Mouse (Mus musculus) liver, adult 2 months (tissue): ENCODE data around the gene Tgfb2. TPM values are rescaled to one million over a fixed set of nuclear protein-coding genes. Genes with fewer than 3 reads are reported as not detected.
A peak's percentile ranks its signal among the peaks of the same experiment; 100 is the strongest.

Experiments used
- DNase-seq: peaks from one replicate; pipeline ENCODE4 v3.0.0-alpha.2; 2011; ENCODE audit warnings: low read depth, low spot score; ENCODE audit errors: extremely low read depth
- H3K27ac ChIP-seq: fragments of 200-500 bp; replicated peaks from 2 replicates; pipeline ENCODE4 v1.5.1; 2012; ENCODE audit warnings: low read depth, mild to moderate bottlenecking, control low read depth, inconsistent platforms, low read length; ENCODE audit not compliant: insufficient read depth
- H3K27me3 ChIP-seq: fragments of 200-500 bp; 2 replicates; pipeline ENCODE4 v1.6.1; 2012; ENCODE audit warnings: mild to moderate bottlenecking, moderate library complexity, low read length, inconsistent platforms; ENCODE audit not compliant: control insufficient read depth, insufficient read depth
- H3K36me3 ChIP-seq: fragments of 200-500 bp; 2 replicates; pipeline ENCODE4 v1.6.1; 2012; ENCODE audit warnings: low read length, inconsistent platforms; ENCODE audit not compliant: control insufficient read depth, insufficient read depth
- H3K4me1 ChIP-seq: fragments of 200-500 bp; 2 replicates; pipeline ENCODE4 v1.6.1; 2011; ENCODE audit warnings: low read length; ENCODE audit not compliant: control insufficient read depth, insufficient read depth
- H3K4me3 ChIP-seq: fragments of 200-500 bp; 2 replicates; pipeline ENCODE4 v1.5.1; 2011; ENCODE audit warnings: low read depth, mild to moderate bottlenecking, control low read depth, low read length, moderate library complexity; ENCODE audit not compliant: insufficient read depth
- H3K79me2 ChIP-seq: fragments of 200-500 bp; 2 replicates; pipeline ENCODE4 v1.6.1; 2012; ENCODE audit warnings: inconsistent platforms, mild to moderate bottlenecking, low read length, moderate library complexity; ENCODE audit not compliant: control insufficient read depth, insufficient read depth
- H3K9ac ChIP-seq: fragments of 200-500 bp; 2 replicates; pipeline ENCODE4 v1.6.1; 2012; ENCODE audit warnings: low read depth, mild to moderate bottlenecking, control low read depth, inconsistent platforms, low read length
- CTCF ChIP-seq: fragments of 200-500 bp; IDR thresholded peaks from 2 replicates; pipeline ENCODE4 v1.5.1; 2011; ENCODE audit warnings: low read depth, low read length, control low read depth
- POLR2A ChIP-seq: fragments of 200-500 bp; IDR thresholded peaks from 2 replicates; pipeline ENCODE4 v1.6.1; 2011; ENCODE audit warnings: low read length, control low read depth; ENCODE audit not compliant: insufficient read depth; ENCODE audit errors: extremely low read depth
- WGBS: fragments of 180-500 bp; shearing (Covaris S2); methylation state at CpG from one replicate; pipeline ENCODE4 v1.1.7; 2018; 5-methylcytosine and 5-hydroxymethylcytosine counted together
- polyA plus RNA-seq: library from polyadenylated mRNA; depleted of rRNA; stranded (reverse); fragments of >200 nt; gene quantifications from 2 replicates; pipeline ENCODE4 v1.2.3, GENCODE M21; 2012; rRNA removed
- total RNA-seq: library from RNA; depleted of rRNA; stranded (reverse); fragments of >200 nt; gene quantifications from 2 replicates; pipeline ENCODE4 v1.2.3, GENCODE M21; 2014; rRNA removed

The Tgfb2 gene
- total RNA-seq (0.27 and 0.28 TPM in 2 replicates), polyA plus RNA-seq (0.11 and 0.12 TPM in 2 replicates)

DNA sequence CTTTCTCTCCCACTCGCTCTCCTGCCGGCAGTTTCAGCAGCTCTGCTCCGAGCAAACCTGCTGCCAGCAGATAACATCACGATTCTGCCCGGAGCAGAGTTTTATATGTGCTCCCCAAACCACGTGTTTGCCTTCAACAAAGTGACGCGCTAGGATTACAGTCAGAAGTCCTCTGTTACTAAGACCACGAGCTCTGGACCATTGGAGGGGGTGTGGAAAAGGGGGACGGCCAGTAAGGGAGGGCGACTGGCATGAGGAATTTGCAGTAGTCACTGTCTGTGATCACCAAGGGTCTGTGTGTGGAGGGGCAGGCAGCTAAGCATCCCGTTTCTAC is at the start of gene Tgfb2:
Gene Tgfb2 (minus strand): TSS at position 75 of the 334 bp plus-strand sequence.
- H3K79me2 ChIP-seq: no peaks in the 10 kb centered on the region
- TF ChIP-seq CTCF (no peak), POLR2A (no peak)
- peaks cover 3% of the 10 kb centered on the region; the same call in 1 of the 2 replicates for H3K4me1 ChIP-seq
- H3K36me3 ChIP-seq: no peaks in the 10 kb centered on the region
- H3K9ac ChIP-seq: peak within 1 kb of the TSS; percentile 11
- no peak for DNase-seq
- 11% methylated on average over 12 of the region's 12 CpGs for WGBS
- peak within 1 kb of the TSS; percentile 47; the same call in 1 of the 2 replicates for H3K4me3 ChIP-seq
- no peak within 1 kb of the TSS for H3K27ac ChIP-seq
- no peaks in the 10 kb centered on the region for H3K27me3 ChIP-seq

DNA sequence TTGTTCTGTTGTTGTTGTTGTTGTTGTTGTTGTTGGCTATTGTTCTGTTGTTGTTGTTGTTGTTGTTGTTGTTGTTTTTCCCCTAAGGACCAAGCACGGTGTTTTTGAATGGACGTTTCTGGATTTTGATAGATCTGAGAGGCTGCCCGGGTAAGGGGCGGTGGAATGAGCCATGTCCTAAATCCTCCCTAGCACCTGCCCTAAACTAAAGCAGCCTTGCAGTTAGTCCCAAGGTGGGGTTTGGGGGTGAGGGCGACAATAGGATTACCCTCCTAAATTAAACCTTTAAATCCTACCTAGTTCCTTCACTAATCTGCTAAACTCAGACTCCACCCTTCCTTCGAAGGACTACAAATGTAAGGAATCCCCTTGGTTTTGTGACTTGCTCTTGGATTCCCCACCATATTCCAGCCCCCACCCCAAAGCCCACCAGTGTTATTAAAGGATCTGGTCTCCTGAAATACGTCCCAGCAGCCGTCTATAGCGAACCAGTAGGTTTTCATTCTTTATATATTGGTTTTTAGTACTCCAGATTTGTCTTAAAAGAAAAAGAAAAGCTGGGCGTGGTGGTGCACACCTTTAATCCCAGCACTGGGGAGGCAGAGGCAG is 44.0 kb upstream of the Tgfb2 start:
- TF ChIP-seq CTCF (no peak), POLR2A (no peak)
- WGBS: 34% methylated on average over 10 of the region's 10 CpGs
- Histone ChIP-seq H3K27me3 (no peaks in the 10 kb centered on the region), H3K4me1 (peaks cover 7% of the 10 kb centered on the region), H3K27ac (peak overlapping the region; percentile 59; the same call in 1 of the 2 replicates), H3K79me2 (no peaks in the 10 kb centered on the region; the same call in 1 of the 2 replicates), H3K4me3 (peak overlapping the region; percentile 86), H3K9ac (peak overlapping the region; percentile 79), H3K36me3 (no peaks in the 10 kb centered on the region)
- no peak for DNase-seq

DNA sequence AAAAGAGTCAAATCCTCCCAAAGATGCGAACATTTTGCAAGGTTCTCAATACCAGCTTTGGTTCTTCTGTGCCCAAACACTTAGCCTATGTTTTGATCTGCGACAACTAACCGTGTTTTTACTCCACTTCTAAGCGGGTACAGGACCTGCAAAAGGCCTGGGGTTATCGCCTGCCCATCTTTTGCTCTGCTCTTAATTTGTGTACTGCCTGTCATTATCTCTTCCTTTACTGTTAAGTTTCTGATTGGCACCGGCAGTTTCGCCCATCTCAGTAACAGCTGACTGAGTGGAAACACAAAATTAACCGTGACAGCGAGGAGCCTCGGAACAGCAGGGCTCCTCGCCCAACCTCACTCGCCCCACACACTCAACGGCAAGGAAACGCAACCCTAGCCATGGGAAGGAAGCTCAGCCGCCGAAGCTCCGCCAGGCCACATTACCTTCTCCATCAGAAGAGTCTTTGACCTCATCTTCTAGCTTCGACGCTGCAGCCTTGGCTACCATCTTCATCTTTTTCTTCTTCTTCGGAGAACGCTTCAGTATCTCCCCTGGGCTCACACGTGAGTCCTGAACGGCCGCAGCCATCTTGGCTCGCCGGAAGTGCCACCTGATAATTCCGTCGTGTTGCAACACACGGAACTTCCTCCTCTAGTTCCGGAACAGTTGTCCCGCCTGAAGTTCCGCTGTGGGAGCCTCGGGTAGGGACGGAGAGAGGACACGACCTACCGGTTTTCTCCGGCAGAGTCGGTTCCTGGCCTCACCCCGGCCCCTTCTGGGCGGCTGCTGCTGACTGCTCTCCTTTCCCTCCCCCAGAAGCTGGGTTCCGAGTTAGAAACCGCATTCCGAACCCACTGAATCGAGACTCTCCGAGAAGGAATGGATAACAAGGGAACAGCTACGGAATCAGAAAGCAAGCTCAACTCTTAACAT is 43.2 kb upstream of the Tgfb2 start, which contains the start of gene Rrp15:
Gene Rrp15 (minus strand): TSS at position 635 of the 930 bp plus-strand sequence.
- peaks cover under 1% of the 10 kb centered on the region; the same call in 1 of the 2 replicates for H3K79me2 ChIP-seq
- H3K9ac ChIP-seq: peak within 1 kb of the TSS; percentile 79
- no peak for TF ChIP-seq CTCF
- TF ChIP-seq POLR2A: 0 out of 2 replicates have a peak, but pooled peaks have one; percentile 30
- peak within 1 kb of the TSS; percentile 59 for H3K27ac ChIP-seq
- no peaks in the 10 kb centered on the region for H3K27me3 ChIP-seq
- H3K36me3 ChIP-seq: no peaks in the 10 kb centered on the region
- peak; percentile 79 for DNase-seq
- WGBS: under 1% methylated on average over 46 of the region's 46 CpGs
- peaks cover 7% of the 10 kb centered on the region for H3K4me1 ChIP-seq
- H3K4me3 ChIP-seq: peak within 1 kb of the TSS; percentile 86

DNA sequence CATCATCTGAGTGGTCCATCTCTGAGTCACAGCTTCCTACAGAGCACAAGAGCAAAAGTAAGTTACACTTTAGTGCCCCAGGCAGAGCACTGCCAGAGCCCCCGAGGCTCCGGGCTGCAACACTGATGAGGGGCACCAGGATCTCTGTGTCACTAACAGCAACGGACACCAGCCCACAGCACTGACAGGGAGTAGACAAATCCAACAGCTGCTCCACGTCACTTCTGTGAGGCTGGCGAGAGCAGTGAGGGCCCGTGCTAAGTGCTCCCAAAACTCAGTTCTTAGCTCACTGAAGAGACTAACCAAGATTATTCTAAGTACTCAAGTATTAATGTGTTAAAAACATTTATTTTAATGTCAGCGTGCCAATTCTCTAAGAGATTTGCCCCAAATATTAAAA is 34.0 kb upstream of the Tgfb2 start:
- no peaks in the 10 kb centered on the region for H3K4me1 ChIP-seq
- H3K79me2 ChIP-seq: peaks cover 13% of the 10 kb centered on the region; the same call in 1 of the 2 replicates
- H3K27me3 ChIP-seq: no peaks in the 10 kb centered on the region
- TF ChIP-seq POLR2A: no peak
- TF ChIP-seq CTCF: no peak
- no peak overlapping the region for H3K4me3 ChIP-seq
- WGBS: 92% methylated on average over 7 of the region's 7 CpGs
- DNase-seq: no peak
- H3K36me3 ChIP-seq: peaks cover 10% of the 10 kb centered on the region; the same call in 1 of the 2 replicates
- no peak overlapping the region for H3K9ac ChIP-seq
- H3K27ac ChIP-seq: no peak overlapping the region

DNA sequence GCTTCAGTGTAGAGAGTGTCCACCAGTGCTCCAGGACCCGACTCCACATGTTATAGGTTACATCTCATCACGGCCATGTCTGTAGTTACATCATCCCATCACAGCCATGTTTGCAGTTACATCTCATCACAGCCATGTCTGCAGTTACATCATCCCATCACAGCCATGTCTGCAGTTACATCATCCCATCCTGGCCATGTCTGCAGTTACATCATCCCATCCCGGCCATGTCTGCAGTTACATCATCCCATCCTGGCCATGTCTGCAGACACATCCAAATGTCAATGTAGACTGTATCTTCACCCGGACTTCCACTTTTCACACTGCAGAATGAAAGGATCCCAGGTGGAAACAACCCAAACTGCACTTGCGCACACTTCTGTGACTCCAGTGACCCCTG is 29.7 kb upstream of the Tgfb2 start:
- no peaks in the 10 kb centered on the region for H3K4me1 ChIP-seq
- 71% methylated on average over 5 of the region's 5 CpGs for whole genome bisulfite sequencing
- no peak for DNase-seq

More for the DNA sequence above, 29.7 kb upstream of the Tgfb2 start:
- no peak overlapping the region for H3K27ac ChIP-seq
- peaks cover 14% of the 10 kb centered on the region for H3K36me3 ChIP-seq
- no peaks in the 10 kb centered on the region for H3K27me3 ChIP-seq
- TF ChIP-seq CTCF (no peak), POLR2A (no peak)
- H3K79me2 ChIP-seq: peaks cover 3% of the 10 kb centered on the region; the same call in 1 of the 2 replicates
- no peak overlapping the region for H3K9ac ChIP-seq
- H3K4me3 ChIP-seq: no peak overlapping the region
